ENCODE assay signal across 19 mouse cellular contexts in genomic region chr3:60604205-60604604, GRCm38 (mm10).
DNase-seq lines count a peak whose midpoint lies in the region; ATAC-seq and TF ChIP-seq lines count a peak whose summit lies in the region.
"Had no signal": no experiment of that assay in that cellular context is flagged by ENCODE, and none has a peak within 500 bp of the region (broad histone marks: within the 10 kb centered on the region; RNA-seq: fewer than 3 reads in every experiment).

No protein-coding gene starts in this region.

- DNase-seq in c-Kit-positive CD71-positive TER-119-negative erythroid progenitor cells, embryonic 14.5 days (ENCODE audit: low read depth), result peak; percentile 68
- no peak for DNase-seq in kidney, postnatal 36 days
- DNase-seq in lung, postnatal 0 days (ENCODE audit: low spot score), result no peak
- DNase-seq: adrenal gland, postnatal 25 days; cerebellum, adult 2 months; heart, adult 2 months; kidney, adult 18-20 months; retina, postnatal 1 day; right cerebral cortex, postnatal 4 days had no signal

- H3K4me2 ChIP-seq in liver, embryonic 12.5 days, result peak overlapping the region; percentile 58
- H3K4me2 ChIP-seq in forebrain, embryonic 15.5 days (replicated peaks), result no peak overlapping the region
- no peak overlapping the region for H3K4me2 ChIP-seq in lung, postnatal 0 days (replicated peaks; ENCODE audit: low read depth, low read length)
- H3K4me2 ChIP-seq: embryonic facial prominence, embryonic 13.5 days; limb, embryonic 13.5 days had no signal

- H3K27ac ChIP-seq in liver, embryonic 12.5 days, result peak overlapping the region; percentile 89
- no peak overlapping the region for H3K27ac ChIP-seq in forebrain, embryonic 15.5 days (replicated peaks)
- H3K27ac ChIP-seq in lung, postnatal 0 days (ENCODE audit: low read length), result no peak overlapping the region
- H3K27ac ChIP-seq: embryonic facial prominence, embryonic 13.5 days; forebrain, embryonic 10.5 days; hindbrain, embryonic 10.5 days; kidney, postnatal 0 days; limb, embryonic 13.5 days had no signal

- TF ChIP-seq CTCF in lung, postnatal 0 days (IDR thresholded peaks at IDR 0.05), result no peak

- peak overlapping the region; percentile 33 for H3K4me3 ChIP-seq in erythroblast, embryonic 14.5 days (replicated peaks)
- H3K4me3 ChIP-seq in liver, embryonic 12.5 days, result no peak overlapping the region
- H3K4me3 ChIP-seq in forebrain, embryonic 15.5 days, result no peak overlapping the region
- no peak overlapping the region for H3K4me3 ChIP-seq in lung, postnatal 0 days (ENCODE audit: low read depth, low read length)
- H3K4me3 ChIP-seq: embryonic facial prominence, embryonic 13.5 days; forebrain, embryonic 10.5 days; heart, adult 2 months; hindbrain, embryonic 10.5 days; limb, embryonic 13.5 days had no signal

- WGBS in liver, embryonic 12.5 days (ENCODE audit: insufficient replicate concordance), result 28% methylated on average over 6 of the region's 6 CpGs
- WGBS in forebrain, embryonic 15.5 days, result 87% methylated on average over 6 of the region's 6 CpGs
- 57% methylated on average over 6 of the region's 6 CpGs for WGBS in lung, postnatal 0 days

- no peak for ATAC-seq in erythroblast, adult 5-6 weeks (replicated peaks; ENCODE audit: low FRiP score, poor library complexity, severe bottlenecking)
- ATAC-seq in liver, embryonic 12.5 days, result no peak; the same call in 1 of the 2 replicates
- peak; percentile 36 for ATAC-seq in megakaryocyte progenitor cell, adult 5-6 weeks (replicated peaks; ENCODE audit: poor library complexity)
- ATAC-seq in forebrain, embryonic 15.5 days (replicated peaks), result no peak
- ATAC-seq in lung, postnatal 0 days, result no peak

- no peak for TF ChIP-seq EP300 in lung, postnatal 0 days (IDR thresholded peaks at IDR 0.05)

- H3K4me1 ChIP-seq in erythroblast, embryonic 14.5 days (ENCODE audit: control insufficient read depth), result peaks cover 66% of the 10 kb centered on the region
- peaks cover 74% of the 10 kb centered on the region for H3K4me1 ChIP-seq in liver, embryonic 12.5 days
- H3K4me1 ChIP-seq in forebrain, embryonic 15.5 days, result no peaks in the 10 kb centered on the region
- H3K4me1 ChIP-seq in lung, postnatal 0 days (ENCODE audit: insufficient read depth, low read depth, low read length), result no peaks in the 10 kb centered on the region
- H3K4me1 ChIP-seq: forebrain, embryonic 10.5 days; hindbrain, embryonic 10.5 days had no signal

- no peaks in the 10 kb centered on the region for H3K9me3 ChIP-seq in erythroblast, embryonic 14.5 days (ENCODE audit: control insufficient read depth, low read length)
- no peaks in the 10 kb centered on the region for H3K9me3 ChIP-seq in liver, embryonic 12.5 days (replicated peaks)
- H3K9me3 ChIP-seq in forebrain, embryonic 15.5 days, result no peaks in the 10 kb centered on the region
- H3K9me3 ChIP-seq in lung, postnatal 0 days (ENCODE audit: low read length), result no peaks in the 10 kb centered on the region
- H3K9me3 ChIP-seq: embryonic facial prominence, embryonic 13.5 days; forebrain, embryonic 10.5 days; hindbrain, embryonic 10.5 days; limb, embryonic 13.5 days had no signal

- H3K27me3 ChIP-seq in erythroblast, embryonic 14.5 days (ENCODE audit: control insufficient read depth), result no peaks in the 10 kb centered on the region
- H3K27me3 ChIP-seq in liver, embryonic 12.5 days (replicated peaks), result no peaks in the 10 kb centered on the region
- no peaks in the 10 kb centered on the region for H3K27me3 ChIP-seq in forebrain, embryonic 15.5 days
- no peaks in the 10 kb centered on the region for H3K27me3 ChIP-seq in lung, postnatal 0 days (replicated peaks; ENCODE audit: insufficient read depth, low read length)
- H3K27me3 ChIP-seq: embryonic facial prominence, embryonic 13.5 days; limb, embryonic 13.5 days had no signal

- H3K36me3 ChIP-seq in erythroblast, embryonic 14.5 days (ENCODE audit: control insufficient read depth), result peaks cover 59% of the 10 kb centered on the region
- H3K36me3 ChIP-seq in liver, embryonic 12.5 days, result peaks cover 30% of the 10 kb centered on the region
- no peaks in the 10 kb centered on the region for H3K36me3 ChIP-seq in forebrain, embryonic 15.5 days
- no peaks in the 10 kb centered on the region for H3K36me3 ChIP-seq in lung, postnatal 0 days (ENCODE audit: insufficient read depth, low read length)
- H3K36me3 ChIP-seq: forebrain, embryonic 10.5 days; hindbrain, embryonic 10.5 days had no signal

- H3K9ac ChIP-seq in liver, embryonic 12.5 days, result no peak overlapping the region
- H3K9ac ChIP-seq in forebrain, embryonic 15.5 days (replicated peaks), result no peak overlapping the region
- H3K9ac ChIP-seq in lung, postnatal 0 days (replicated peaks; ENCODE audit: low read depth), result no peak overlapping the region
- H3K9ac ChIP-seq: embryonic facial prominence, embryonic 13.5 days; limb, embryonic 13.5 days had no signal
